Mouse (Mus musculus) intestine, embryonic 14.5 days (tissue): Measurements from ENCODE around the gene Prnp. TPM values are rescaled to one million over a fixed set of nuclear protein-coding genes. Genes with fewer than 3 reads are reported as not detected.

Experiments
- ATAC-seq: fragments of 200-750 bp; cut with Nextera tagmentation; replicated peaks from 2 replicates; pipeline ENCODE4 v1.8.0; 2017; ENCODE audit warnings: low read depth, moderate number of reproducible peaks, moderate TSS enrichment, moderate library complexity; ENCODE audit not compliant: low FRiP score, low TSS enrichment
- DNase-seq: peaks from one replicate; pipeline ENCODE4 v3.0.0-alpha.2; 2018; ENCODE audit warnings: low spot score
- H3K27ac ChIP-seq: fragments of 300-500 bp; sonication (generic); 2 replicates; pipeline ENCODE4 v1.5.1; 2014; ENCODE audit warnings: low read depth, mild to moderate bottlenecking, control low read depth
- H3K27me3 ChIP-seq: fragments of 300-500 bp; sonication (generic); replicated peaks from 2 replicates; pipeline ENCODE4 v1.6.1; 2014; ENCODE audit warnings: low read length, control low read depth; ENCODE audit not compliant: control insufficient read depth, insufficient read depth
- H3K36me3 ChIP-seq: fragments of 300-500 bp; sonication (generic); 2 replicates; pipeline ENCODE4 v1.6.1; 2014; ENCODE audit warnings: low read length, control low read depth; ENCODE audit not compliant: control insufficient read depth, insufficient read depth
- H3K4me1 ChIP-seq: fragments of 300-500 bp; sonication (generic); replicated peaks from 2 replicates; pipeline ENCODE4 v1.6.1; 2014; ENCODE audit warnings: low read length, control low read depth, mixed read lengths; ENCODE audit not compliant: control insufficient read depth, insufficient read depth
- H3K4me2 ChIP-seq: fragments of 300-500 bp; sonication (generic); 2 replicates; pipeline ENCODE4 v1.6.1; 2014; ENCODE audit warnings: low read length
- H3K4me3 ChIP-seq: fragments of 300-500 bp; sonication (generic); 2 replicates; pipeline ENCODE4 v1.5.1; 2014; ENCODE audit warnings: low read depth, low read length, control low read depth, mixed read lengths
- H3K9ac ChIP-seq: fragments of 300-500 bp; sonication (generic); 2 replicates; pipeline ENCODE4 v1.6.1; 2014; ENCODE audit warnings: mild to moderate bottlenecking, low read length
- H3K9me3 ChIP-seq: fragments of 300-500 bp; sonication (generic); 2 replicates; pipeline ENCODE4 v1.6.1; 2016; ENCODE audit warnings: low read length, control low read depth; ENCODE audit not compliant: control insufficient read depth
- WGBS: fragments of 180-500 bp; shearing (Covaris S2); extraction: QIAGEN DNeasy Blood & Tissue Kit; methylation state at CpG from one replicate; pipeline ENCODE4 v1.1.7; 2014; 5-methylcytosine and 5-hydroxymethylcytosine counted together
- polyA plus RNA-seq: library from polyadenylated mRNA; unstranded; fragments of >200 nt; fragmentation: Nextera tagmentation; extraction: Ambion mirVana; gene quantifications from 2 replicates; pipeline ENCODE4 v1.2.1, GENCODE M21; 2014

Prnp gene
- polyA plus RNA-seq, 1 experiment from 2014 or later, result 41.3 TPM

GRCm38 (mm10) chr2:131881766-131882165 is 28.0 kb upstream of the Prnp start:
- ATAC-seq, result no peak
- Histone ChIP-seq H3K4me3 (no peak overlapping the region), H3K4me1 (no peaks in the 10 kb centered on the region), H3K27ac (no peak overlapping the region), H3K27me3 (no peaks in the 10 kb centered on the region), H3K4me2 (no peak overlapping the region), H3K9ac (no peak overlapping the region), H3K36me3 (no peaks in the 10 kb centered on the region), H3K9me3 (no peaks in the 10 kb centered on the region)
- no peak for DNase-seq
- 57% methylated on average over 4 of the region's 4 CpGs for WGBS

- ATAC-seq, result no peak
- 45% methylated on average over 2 of the region's 2 CpGs for WGBS
These were observed 26.6 kb upstream of the Prnp start for GRCm38 (mm10) chr2:131883136-131883535.

GRCm38 (mm10) chr2:131886503-131887160 is 23.1 kb upstream of the Prnp start:
- H3K27ac ChIP-seq, result no peak overlapping the region
- peaks cover 12% of the 10 kb centered on the region; the same call in 1 of the 2 replicates for H3K4me1 ChIP-seq
- no peak overlapping the region for H3K9ac ChIP-seq
- ATAC-seq, result no peak
- no peaks in the 10 kb centered on the region for H3K36me3 ChIP-seq
- H3K4me3 ChIP-seq, result no peak overlapping the region
- no peaks in the 10 kb centered on the region for H3K9me3 ChIP-seq
- H3K27me3 ChIP-seq, result no peaks in the 10 kb centered on the region
- no peak for DNase-seq
- H3K4me2 ChIP-seq, result no peak overlapping the region
- WGBS, result 91% methylated on average over 6 of the region's 6 CpGs

More at GRCm38 (mm10) chr2:131883136-131883535, 26.6 kb upstream of the Prnp start:
- no peaks in the 10 kb centered on the region for H3K9me3 ChIP-seq
- H3K4me3 ChIP-seq, result no peak overlapping the region
- 0 out of 2 replicates have a peak, but pooled peaks cover 2% of the 10 kb centered on the region for H3K4me1 ChIP-seq
- no peak overlapping the region for H3K4me2 ChIP-seq
- H3K27me3 ChIP-seq, result no peaks in the 10 kb centered on the region
- DNase-seq, result no peak
- H3K36me3 ChIP-seq, result no peaks in the 10 kb centered on the region
- no peak overlapping the region for H3K9ac ChIP-seq
- no peak overlapping the region for H3K27ac ChIP-seq

- WGBS, result 43% methylated on average over 7 of the region's 7 CpGs
These were observed 21.5 kb upstream of the Prnp start for GRCm38 (mm10) chr2:131888233-131888632.

GRCm38 (mm10) chr2:131892534-131892933 is 17.2 kb upstream of the Prnp start:
- peaks cover 16% of the 10 kb centered on the region; the same call in 1 of the 2 replicates for H3K4me1 ChIP-seq
- H3K4me3 ChIP-seq, result no peak overlapping the region
- H3K4me2 ChIP-seq, result no peak overlapping the region
- ATAC-seq, result no peak
- H3K9ac ChIP-seq, result no peak overlapping the region
- H3K27ac ChIP-seq, result peak overlapping the region; percentile 34; the same call in 1 of the 2 replicates
- H3K36me3 ChIP-seq, result no peaks in the 10 kb centered on the region
- H3K9me3 ChIP-seq, result no peaks in the 10 kb centered on the region
- DNase-seq, result no peak
- 44% methylated on average over 5 of the region's 5 CpGs for WGBS
- no peaks in the 10 kb centered on the region for H3K27me3 ChIP-seq

More at GRCm38 (mm10) chr2:131888233-131888632, 21.5 kb upstream of the Prnp start:
- Histone ChIP-seq H3K4me1 (peaks cover 16% of the 10 kb centered on the region; the same call in 1 of the 2 replicates), H3K4me2 (no peak overlapping the region), H3K27ac (no peak overlapping the region), H3K9me3 (no peaks in the 10 kb centered on the region), H3K36me3 (no peaks in the 10 kb centered on the region), H3K4me3 (no peak overlapping the region), H3K27me3 (no peaks in the 10 kb centered on the region), H3K9ac (no peak overlapping the region)
- ATAC-seq (no peak), DNase-seq (no peak)

- no peak overlapping the region for H3K9ac ChIP-seq
- 24% methylated on average over 2 of the region's 2 CpGs for whole genome bisulfite sequencing
- no peaks in the 10 kb centered on the region for H3K9me3 ChIP-seq
- no peak overlapping the region for H3K4me2 ChIP-seq
- H3K4me3 ChIP-seq, result no peak overlapping the region
- H3K4me1 ChIP-seq, result peaks cover 4% of the 10 kb centered on the region; the same call in 1 of the 2 replicates
- H3K36me3 ChIP-seq, result no peaks in the 10 kb centered on the region
- DNase-seq (no peak), ATAC-seq (no peak)
- no peaks in the 10 kb centered on the region for H3K27me3 ChIP-seq
- no peak overlapping the region for H3K27ac ChIP-seq
These were observed 14.6 kb upstream of the Prnp start for GRCm38 (mm10) chr2:131895106-131895505.

- Histone ChIP-seq H3K36me3 (no peaks in the 10 kb centered on the region), H3K9ac (no peak overlapping the region), H3K4me1 (peaks cover 4% of the 10 kb centered on the region; the same call in 1 of the 2 replicates), H3K4me3 (no peak overlapping the region), H3K27me3 (no peaks in the 10 kb centered on the region), H3K4me2 (no peak overlapping the region), H3K27ac (no peak overlapping the region), H3K9me3 (no peaks in the 10 kb centered on the region)
- WGBS, result 75% methylated on average over 4 of the region's 4 CpGs
- ATAC-seq (no peak), DNase-seq (no peak)
These were observed 13.7 kb upstream of the Prnp start for GRCm38 (mm10) chr2:131896011-131896410.

- Histone ChIP-seq H3K27ac (no peak overlapping the region), H3K9ac (no peak overlapping the region), H3K9me3 (no peaks in the 10 kb centered on the region), H3K27me3 (no peaks in the 10 kb centered on the region), H3K4me1 (peaks cover 2% of the 10 kb centered on the region; the same call in 1 of the 2 replicates), H3K36me3 (no peaks in the 10 kb centered on the region), H3K4me2 (no peak overlapping the region), H3K4me3 (no peak overlapping the region)
- no peak for DNase-seq
- no peak for ATAC-seq
- WGBS, result 87% methylated on average over 12 of the region's 12 CpGs
These were observed 12.2 kb upstream of the Prnp start for GRCm38 (mm10) chr2:131897336-131898109.
